Mouse (Mus musculus): Measurements from ENCODE around the gene Acta1. TPM values are rescaled to one million over a fixed set of nuclear protein-coding genes. Genes with fewer than 3 reads are reported as not detected.

Gene Acta1
- polyA plus RNA-seq, 1 experiment from 2014 or later, result 10.2 TPM

- no peak overlapping the region for H3K9ac ChIP-seq (replicated peaks; ENCODE audit: low read length)
- no peaks in the 10 kb centered on the region for H3K27me3 ChIP-seq (ENCODE audit: control insufficient read depth, insufficient read depth, low read length)
- H3K4me1 ChIP-seq (ENCODE audit: control insufficient read depth, insufficient read depth, low read length), result no peaks in the 10 kb centered on the region
- no peak overlapping the region for H3K4me2 ChIP-seq (ENCODE audit: low read depth, low read length)
- DNase-seq (ENCODE audit: low spot score) (no peak), ATAC-seq (replicated peaks; ENCODE audit: insufficient number of reproducible peaks, low FRiP score, low TSS enrichment, low read depth) (no peak)
- WGBS, result 85% methylated on average over 4 of the region's 4 CpGs
- no peaks in the 10 kb centered on the region for H3K36me3 ChIP-seq (replicated peaks; ENCODE audit: control insufficient read depth, insufficient read depth, low read depth, low read length)
- H3K4me3 ChIP-seq (ENCODE audit: low read depth, low read length), result no peak overlapping the region
- H3K9me3 ChIP-seq (replicated peaks; ENCODE audit: control insufficient read depth, low read length), result no peaks in the 10 kb centered on the region
- no peak overlapping the region for H3K27ac ChIP-seq (replicated peaks; ENCODE audit: low read depth, low read length)
These were observed 45.2 kb downstream of the Acta1 start for GRCm38 (mm10) chr8:123849352-123849751.

GRCm38 (mm10) chr8:123847546-123847945, 47.0 kb downstream of the Acta1 start:
- Histone ChIP-seq H3K9me3 (replicated peaks; ENCODE audit: control insufficient read depth, low read length) (no peaks in the 10 kb centered on the region), H3K36me3 (replicated peaks; ENCODE audit: control insufficient read depth, insufficient read depth, low read depth, low read length) (no peaks in the 10 kb centered on the region), H3K27ac (replicated peaks; ENCODE audit: low read depth, low read length) (no peak overlapping the region), H3K9ac (replicated peaks; ENCODE audit: low read length) (no peak overlapping the region), H3K4me1 (ENCODE audit: control insufficient read depth, insufficient read depth, low read length) (no peaks in the 10 kb centered on the region), H3K4me3 (ENCODE audit: low read depth, low read length) (no peak overlapping the region), H3K27me3 (ENCODE audit: control insufficient read depth, insufficient read depth, low read length) (no peaks in the 10 kb centered on the region), H3K4me2 (ENCODE audit: low read depth, low read length) (no peak overlapping the region)
- ATAC-seq (replicated peaks; ENCODE audit: insufficient number of reproducible peaks, low FRiP score, low TSS enrichment, low read depth) (no peak), DNase-seq (ENCODE audit: low spot score) (no peak)
- 70% methylated on average over 3 of the region's 3 CpGs for WGBS

- H3K27ac ChIP-seq (replicated peaks; ENCODE audit: low read depth, low read length), result no peak overlapping the region
- H3K4me2 ChIP-seq (ENCODE audit: low read depth, low read length), result no peak overlapping the region
- no peak for ATAC-seq (replicated peaks; ENCODE audit: insufficient number of reproducible peaks, low FRiP score, low TSS enrichment, low read depth)
- no peak overlapping the region for H3K4me3 ChIP-seq (ENCODE audit: low read depth, low read length)
- H3K27me3 ChIP-seq (ENCODE audit: control insufficient read depth, insufficient read depth, low read length), result no peaks in the 10 kb centered on the region
- H3K9me3 ChIP-seq (replicated peaks; ENCODE audit: control insufficient read depth, low read length), result no peaks in the 10 kb centered on the region
- whole genome bisulfite sequencing, result 93% methylated on average over 12 of the region's 12 CpGs
- H3K9ac ChIP-seq (replicated peaks; ENCODE audit: low read length), result no peak overlapping the region
- no peaks in the 10 kb centered on the region for H3K36me3 ChIP-seq (replicated peaks; ENCODE audit: control insufficient read depth, insufficient read depth, low read depth, low read length)
- no peaks in the 10 kb centered on the region for H3K4me1 ChIP-seq (ENCODE audit: control insufficient read depth, insufficient read depth, low read length)
- no peak for DNase-seq (ENCODE audit: low spot score)
These were observed 48.0 kb downstream of the Acta1 start for GRCm38 (mm10) chr8:123846509-123846908.

DNA sequence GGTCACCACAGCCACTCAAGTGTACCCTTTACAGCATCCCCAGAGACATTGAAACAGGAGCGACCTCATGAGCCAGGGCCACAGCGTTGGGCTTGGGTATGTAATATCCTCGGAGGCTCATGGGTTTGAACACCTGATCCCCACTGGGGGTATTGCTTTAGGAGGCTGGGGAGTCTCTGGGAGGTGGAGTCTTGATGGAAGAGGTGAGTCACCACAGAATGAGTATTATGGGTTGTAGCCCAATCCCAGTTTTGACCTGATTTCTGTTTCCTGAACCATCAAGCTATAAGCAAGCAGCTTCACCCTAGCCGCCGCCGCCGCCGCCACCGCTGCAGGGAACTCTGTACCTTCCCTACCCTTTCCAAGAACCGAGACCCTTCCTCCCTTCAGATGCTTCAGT, 48.6 kb downstream of the Acta1 start:
- WGBS, result 91% methylated on average over 10 of the region's 10 CpGs
- Histone ChIP-seq H3K4me1 (ENCODE audit: control insufficient read depth, insufficient read depth, low read length) (no peaks in the 10 kb centered on the region), H3K9me3 (replicated peaks; ENCODE audit: control insufficient read depth, low read length) (no peaks in the 10 kb centered on the region), H3K27me3 (ENCODE audit: control insufficient read depth, insufficient read depth, low read length) (no peaks in the 10 kb centered on the region), H3K27ac (replicated peaks; ENCODE audit: low read depth, low read length) (no peak overlapping the region), H3K4me3 (ENCODE audit: low read depth, low read length) (no peak overlapping the region), H3K9ac (replicated peaks; ENCODE audit: low read length) (no peak overlapping the region), H3K36me3 (replicated peaks; ENCODE audit: control insufficient read depth, insufficient read depth, low read depth, low read length) (no peaks in the 10 kb centered on the region), H3K4me2 (ENCODE audit: low read depth, low read length) (no peak overlapping the region)
- DNase-seq (ENCODE audit: low spot score), result no peak
- ATAC-seq (replicated peaks; ENCODE audit: insufficient number of reproducible peaks, low FRiP score, low TSS enrichment, low read depth), result no peak

- WGBS, result 90% methylated on average over 13 of the region's 13 CpGs
- DNase-seq (ENCODE audit: low spot score) (no peak), ATAC-seq (replicated peaks; ENCODE audit: insufficient number of reproducible peaks, low FRiP score, low TSS enrichment, low read depth) (no peak)
- Histone ChIP-seq H3K4me1 (ENCODE audit: control insufficient read depth, insufficient read depth, low read length) (no peaks in the 10 kb centered on the region), H3K4me2 (ENCODE audit: low read depth, low read length) (no peak overlapping the region), H3K9ac (replicated peaks; ENCODE audit: low read length) (no peak overlapping the region), H3K27ac (replicated peaks; ENCODE audit: low read depth, low read length) (no peak overlapping the region), H3K9me3 (replicated peaks; ENCODE audit: control insufficient read depth, low read length) (no peaks in the 10 kb centered on the region), H3K27me3 (ENCODE audit: control insufficient read depth, insufficient read depth, low read length) (no peaks in the 10 kb centered on the region), H3K4me3 (ENCODE audit: low read depth, low read length) (no peak overlapping the region), H3K36me3 (replicated peaks; ENCODE audit: control insufficient read depth, insufficient read depth, low read depth, low read length) (no peaks in the 10 kb centered on the region)
These were observed 49.4 kb downstream of the Acta1 start for GRCm38 (mm10) chr8:123845114-123845513.

DNA sequence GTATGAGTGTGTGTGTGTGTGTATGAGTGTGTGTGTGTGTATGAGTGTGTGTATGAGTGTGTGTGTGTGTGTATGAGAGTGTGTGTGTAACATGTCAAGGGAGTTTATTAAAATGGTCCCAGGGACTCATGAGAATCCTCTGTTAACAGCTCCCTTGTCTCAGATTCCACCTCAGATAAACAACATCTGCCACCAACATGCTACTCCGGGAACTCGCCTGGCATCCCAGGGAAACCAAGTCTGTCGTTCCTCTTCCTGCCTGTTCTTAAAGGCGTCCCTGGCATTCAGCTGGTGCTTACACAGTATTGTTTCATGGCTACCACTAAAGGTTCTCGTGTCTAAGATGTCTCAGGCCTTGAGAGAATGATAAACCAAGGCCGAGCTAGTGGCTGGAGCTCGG, 50.2 kb downstream of the Acta1 start:
- Histone ChIP-seq H3K4me1 (ENCODE audit: control insufficient read depth, insufficient read depth, low read length) (no peaks in the 10 kb centered on the region), H3K4me2 (ENCODE audit: low read depth, low read length) (no peak overlapping the region), H3K4me3 (ENCODE audit: low read depth, low read length) (no peak overlapping the region), H3K36me3 (replicated peaks; ENCODE audit: control insufficient read depth, insufficient read depth, low read depth, low read length) (no peaks in the 10 kb centered on the region), H3K9me3 (replicated peaks; ENCODE audit: control insufficient read depth, low read length) (no peaks in the 10 kb centered on the region), H3K9ac (replicated peaks; ENCODE audit: low read length) (no peak overlapping the region), H3K27me3 (ENCODE audit: control insufficient read depth, insufficient read depth, low read length) (no peaks in the 10 kb centered on the region), H3K27ac (replicated peaks; ENCODE audit: low read depth, low read length) (no peak overlapping the region)
- DNase-seq (ENCODE audit: low spot score) (no peak), ATAC-seq (replicated peaks; ENCODE audit: insufficient number of reproducible peaks, low FRiP score, low TSS enrichment, low read depth) (no peak)
- WGBS, result 73% methylated on average over 7 of the region's 7 CpGs

DNA sequence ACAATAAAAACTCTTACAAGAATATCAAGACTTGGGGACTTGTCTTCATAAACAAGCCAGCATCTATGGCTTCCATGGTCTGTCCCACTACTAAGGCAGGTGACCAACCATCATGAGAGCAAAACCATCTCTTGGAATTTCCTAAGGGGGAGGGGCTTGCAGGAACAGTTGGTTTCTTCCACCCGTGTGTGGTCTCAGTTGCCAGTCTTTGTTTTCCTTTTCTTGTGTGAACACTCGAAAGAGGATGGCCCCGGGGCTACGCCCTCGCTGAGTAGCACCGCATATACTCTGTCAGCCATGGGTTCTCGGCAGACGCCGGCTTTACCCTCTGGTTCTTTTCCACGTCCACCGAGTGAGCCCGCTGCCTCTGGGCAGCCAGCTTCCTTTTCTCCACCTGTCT, 52.5 kb downstream of the Acta1 start:
- Histone ChIP-seq H3K27me3 (ENCODE audit: control insufficient read depth, insufficient read depth, low read length) (no peaks in the 10 kb centered on the region), H3K9me3 (replicated peaks; ENCODE audit: control insufficient read depth, low read length) (no peaks in the 10 kb centered on the region), H3K36me3 (replicated peaks; ENCODE audit: control insufficient read depth, insufficient read depth, low read depth, low read length) (no peaks in the 10 kb centered on the region), H3K27ac (replicated peaks; ENCODE audit: low read depth, low read length) (no peak overlapping the region), H3K4me3 (ENCODE audit: low read depth, low read length) (no peak overlapping the region), H3K9ac (replicated peaks; ENCODE audit: low read length) (no peak overlapping the region), H3K4me2 (ENCODE audit: low read depth, low read length) (no peak overlapping the region), H3K4me1 (ENCODE audit: control insufficient read depth, insufficient read depth, low read length) (no peaks in the 10 kb centered on the region)
- no peak for ATAC-seq (replicated peaks; ENCODE audit: insufficient number of reproducible peaks, low FRiP score, low TSS enrichment, low read depth)
- 86% methylated on average over 12 of the region's 12 CpGs for WGBS
- DNase-seq (ENCODE audit: low spot score), result no peak
